17 mouse cellular contexts compared by ENCODE assay signal in the genomic region with DNA sequence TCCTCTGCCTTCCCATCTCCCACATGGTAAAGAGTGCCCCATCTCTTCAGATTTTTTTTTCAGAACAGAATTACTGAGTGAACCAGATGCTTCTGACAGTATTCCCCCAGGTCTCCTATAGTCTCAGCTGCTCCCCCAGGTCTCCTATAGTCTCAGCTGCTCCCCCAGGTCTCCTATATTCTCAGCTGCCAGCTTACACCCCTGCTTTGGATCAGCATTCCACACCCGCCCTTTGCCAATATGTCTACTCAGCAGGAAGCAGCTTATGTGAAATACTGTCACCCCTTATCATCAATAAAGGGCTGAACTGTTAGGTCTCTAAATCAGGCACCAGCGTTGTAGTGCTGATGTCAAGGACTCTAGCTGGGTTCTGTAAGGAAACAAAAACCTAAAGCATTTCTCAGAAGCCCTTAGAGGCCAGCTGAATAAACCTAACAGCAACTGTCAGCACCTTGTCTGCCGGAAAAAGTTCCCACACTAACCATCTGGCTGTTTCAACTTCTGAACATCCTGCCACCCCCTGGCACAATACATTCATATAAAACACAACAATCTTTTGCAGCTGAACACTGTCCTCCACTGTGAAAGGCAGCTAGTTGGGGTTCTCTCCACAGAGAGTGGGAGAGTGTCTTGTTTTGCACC. TPM values are rescaled to one million over a fixed set of nuclear protein-coding genes. Genes with fewer than 3 reads are reported as not detected.
DNase-seq lines count a peak whose midpoint lies in the region; ATAC-seq lines count a peak whose summit lies in the region.
"Had no signal": no experiment of that assay in that cellular context is flagged by ENCODE, and none has a peak within 500 bp of the region (broad histone marks: within the 10 kb centered on the region; RNA-seq: fewer than 3 reads in every experiment).

No protein-coding gene starts in this region.

- intact Hi-C loops in left cerebral cortex, postnatal 4 days (cut with DNase I): no loop called here

- no peak overlapping the region for H3K27ac ChIP-seq in midbrain, embryonic 14.5 days (replicated peaks; ENCODE audit: low read depth, low read length)
- H3K27ac ChIP-seq: liver, embryonic 13.5 days had no signal

- peak; percentile 72 for ATAC-seq in frontal cortex, adult (ENCODE audit: low TSS enrichment)
- no peak for ATAC-seq in midbrain, embryonic 14.5 days (ENCODE audit: low FRiP score, low TSS enrichment)
- ATAC-seq: activated CD4-positive, CD25-positive, alpha-beta regulatory T cell, adult 4 months had no signal

- DNase-seq in frontal cortex, postnatal 25 days (ENCODE audit: low spot score in 2 of 2): no peak
- peak; percentile 27 to 59 for DNase-seq in left cerebral cortex, adult 18-20 months (ENCODE audit: low spot score in 2 of 2)
- DNase-seq in left cerebral cortex, postnatal 4 days: no peak
- peak; percentile 23 for DNase-seq in mesoderm, embryonic 11.5 days (ENCODE audit: low read depth, low spot score)
- DNase-seq in thymus, postnatal 0 days (ENCODE audit: low spot score): peak; percentile 75
- no peak for DNase-seq in heart, adult 8-10 months (ENCODE audit: low spot score)
- no peak for DNase-seq in midbrain, embryonic 14.5 days
- DNase-seq: adrenal gland, postnatal 25 days; cerebellum, postnatal 10 days; heart, adult 11 months; kidney, adult 2 months; kidney, postnatal 36 days; liver, embryonic 13.5 days; lung, postnatal 10 days had no signal

- no peaks in the 10 kb centered on the region for H3K36me3 ChIP-seq in midbrain, embryonic 14.5 days (ENCODE audit: control insufficient read depth, insufficient read depth, low read length)
- H3K36me3 ChIP-seq: liver, embryonic 13.5 days had no signal

- no peaks in the 10 kb centered on the region for H3K9me3 ChIP-seq in midbrain, embryonic 14.5 days (ENCODE audit: control insufficient read depth, low read length)
- H3K9me3 ChIP-seq: liver, embryonic 13.5 days had no signal

- no peaks in the 10 kb centered on the region for H3K4me1 ChIP-seq in midbrain, embryonic 14.5 days (ENCODE audit: control insufficient read depth, insufficient read depth, low read length)
- H3K4me1 ChIP-seq: liver, embryonic 13.5 days had no signal

- WGBS in midbrain, embryonic 14.5 days: 48% methylated on average over 3 of the region's 3 CpGs

- no peak overlapping the region for H3K9ac ChIP-seq in midbrain, embryonic 14.5 days (replicated peaks; ENCODE audit: low read length)
- H3K9ac ChIP-seq: liver, embryonic 13.5 days had no signal

- no peak overlapping the region for H3K4me2 ChIP-seq in midbrain, embryonic 14.5 days (ENCODE audit: low read length)
- H3K4me2 ChIP-seq: liver, embryonic 13.5 days; midbrain, embryonic 11.5 days had no signal

- no peaks in the 10 kb centered on the region for H3K27me3 ChIP-seq in midbrain, embryonic 14.5 days (ENCODE audit: control insufficient read depth, insufficient read depth, low read length)
- H3K27me3 ChIP-seq: liver, embryonic 13.5 days had no signal

- H3K4me3 ChIP-seq in midbrain, embryonic 14.5 days (replicated peaks; ENCODE audit: low read depth, low read length): no peak overlapping the region
- H3K4me3 ChIP-seq: liver, embryonic 13.5 days had no signal

RNA-seq across cellular contexts. Expression of gene Irak1bp1, which starts 25.8 kb away (rescaled TPM):
- total RNA-seq in left cerebral cortex, adult 18-20 months (2021): 10 to 100 TPM; 16.7 to 17.3 TPM
- total RNA-seq in left cerebral cortex, postnatal 4 days (2021): 10 to 100 TPM; 24.5 to 29.0 TPM
- polyA plus RNA-seq in thymus, postnatal 0 days (2015; fragmentation: Nextera tagmentation; extraction: Ambion mirVana): 8.5 and 8.7 TPM in 2 replicates
- 1 to 10 TPM; 2.1 to 3.3 (median 2.6) TPM for total RNA-seq in heart, adult 8-10 months (2022)
- 39.2 and 42.4 TPM in 2 replicates for polyA plus RNA-seq in midbrain, embryonic 14.5 days (2014; fragmentation: Nextera tagmentation; extraction: Ambion mirVana)

Comparison
In these comparisons a context has a peak if more than half of its experiments do, and no peak if none do; other contexts are left out.
1. DNase-seq: peak in left cerebral cortex, adult 18-20 months (2 of 2), mesoderm, embryonic 11.5 days (single experiment) and thymus, postnatal 0 days (single experiment); none in frontal cortex, postnatal 25 days (0 of 2), left cerebral cortex, postnatal 4 days (single experiment), heart, adult 8-10 months (single experiment) and midbrain, embryonic 14.5 days (single experiment).
2. RNA of gene Irak1bp1, which starts 25.8 kb away (total RNA-seq): 24.5 to 29.0 TPM in left cerebral cortex, postnatal 4 days and 16.7 to 17.3 TPM in left cerebral cortex, adult 18-20 months; 2.1 to 3.3 TPM in heart, adult 8-10 months; every median in the first group is over 4 times any median in the second.